Mouse (Mus musculus) heart, postnatal 36 days (tissue): ENCODE results near the gene Pcca. TPM values are rescaled to one million over a fixed set of nuclear protein-coding genes. Genes with fewer than 3 reads are reported as not detected.
"Not testable (repeated sequence)": the region's sequence is repeated elsewhere in the genome, so short reads cannot be mapped to it uniquely, and the experiment has no call there.

Experiments used
- DNase-seq, 2 experiments: peaks; one replicate each; pipeline ENCODE4 v3.0.0; 2021 to 2022
- intact Hi-C: fragments of 180-260 bp; cut with DNase I; formaldehyde crosslinking; loops from one replicate; pipeline ENCODE4 v1.15.1; 2025
- total RNA-seq, 2 experiments: library from RNA; stranded (reverse); gene quantifications; 2 replicates each; pipeline ENCODE4 v1.2.3; 2021

Pcca gene
- total RNA-seq, 2 experiments from 2014 or later: 89.7 to 93.4 TPM

DNA sequence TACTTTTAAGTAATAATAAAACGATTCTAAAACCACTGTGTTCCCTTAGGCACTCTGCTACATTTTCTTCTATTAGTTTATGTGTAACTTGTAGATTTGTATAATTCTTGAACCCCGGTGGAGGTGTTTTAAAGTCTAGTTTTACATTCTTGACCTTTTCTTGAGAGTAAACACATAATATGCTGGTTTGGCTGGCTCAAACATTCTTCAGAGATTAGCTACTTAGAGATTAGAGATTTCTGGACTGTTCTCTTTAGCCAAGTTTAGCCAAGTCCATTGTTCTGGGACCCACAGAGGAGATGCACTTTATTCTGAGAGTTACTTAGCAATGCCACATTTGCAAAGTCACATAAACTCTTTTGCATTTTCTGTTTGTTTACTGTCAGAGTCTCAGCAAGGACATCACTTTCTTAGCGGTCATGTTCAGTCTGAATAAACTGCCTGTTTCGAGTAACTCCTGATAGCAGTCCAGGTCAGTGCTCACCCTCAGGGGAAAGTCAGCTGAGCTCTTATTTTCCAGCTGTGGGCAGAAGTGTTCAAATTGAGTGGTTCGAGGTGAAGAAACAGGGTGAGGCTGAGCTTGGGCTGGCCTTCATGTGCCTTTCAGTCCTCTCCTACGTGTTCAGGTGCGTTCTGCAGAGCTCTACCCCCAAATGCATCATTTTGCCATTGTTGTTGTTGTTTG is 18.8 kb downstream of the Pcca start:
- intact Hi-C loops: no loop called here

DNA sequence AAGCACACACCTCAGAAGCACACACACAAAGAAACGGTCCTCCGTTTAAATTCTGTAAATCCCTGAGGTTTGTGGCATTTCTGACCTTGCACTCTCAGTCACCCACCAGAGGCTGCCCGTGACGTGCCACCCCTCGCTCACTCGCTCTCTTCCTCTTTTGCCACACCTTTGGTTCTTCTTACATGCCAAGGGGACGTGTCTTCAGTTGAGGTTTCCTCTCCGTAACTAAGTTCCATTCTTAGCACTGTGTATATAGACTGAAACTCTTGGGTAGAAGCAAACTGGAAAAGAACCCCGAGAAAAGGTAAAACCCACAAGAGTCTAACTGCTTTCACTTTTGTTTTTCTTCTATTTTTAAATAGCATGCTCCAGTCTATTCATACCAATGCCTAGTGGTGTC is 23.2 kb downstream of the Pcca start:
- DNase-seq: no peak
- intact Hi-C loops: no loop called here

More for the DNA sequence above, 18.8 kb downstream of the Pcca start:
- no peak for DNase-seq

DNA sequence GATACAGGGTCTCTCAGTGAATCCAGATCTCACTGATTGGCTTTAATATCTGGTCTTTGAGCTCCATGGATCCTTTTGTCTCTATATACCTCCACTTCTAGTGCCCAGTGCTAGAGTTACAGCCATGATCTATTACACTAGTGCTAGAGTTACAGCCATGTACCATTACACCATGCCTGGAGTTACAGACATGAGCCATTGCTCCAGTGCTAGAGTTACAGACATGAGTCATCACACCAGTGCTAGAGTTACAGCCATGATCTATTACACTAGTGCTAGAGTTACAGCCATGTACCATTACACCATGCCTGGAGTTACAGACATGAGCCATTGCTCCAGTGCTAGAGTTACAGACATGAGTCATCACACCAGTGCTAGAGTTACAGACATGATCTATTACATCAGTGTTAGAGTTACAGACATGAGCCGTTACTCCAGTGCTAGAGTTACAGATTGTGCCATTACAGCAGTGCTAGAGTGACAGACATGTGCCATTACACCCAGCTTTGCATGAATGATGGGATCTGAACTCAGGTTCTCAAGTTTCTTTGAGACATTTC is 26.8 kb downstream of the Pcca start:
- intact Hi-C loops, DNase-seq: not testable (repeated sequence)

DNA sequence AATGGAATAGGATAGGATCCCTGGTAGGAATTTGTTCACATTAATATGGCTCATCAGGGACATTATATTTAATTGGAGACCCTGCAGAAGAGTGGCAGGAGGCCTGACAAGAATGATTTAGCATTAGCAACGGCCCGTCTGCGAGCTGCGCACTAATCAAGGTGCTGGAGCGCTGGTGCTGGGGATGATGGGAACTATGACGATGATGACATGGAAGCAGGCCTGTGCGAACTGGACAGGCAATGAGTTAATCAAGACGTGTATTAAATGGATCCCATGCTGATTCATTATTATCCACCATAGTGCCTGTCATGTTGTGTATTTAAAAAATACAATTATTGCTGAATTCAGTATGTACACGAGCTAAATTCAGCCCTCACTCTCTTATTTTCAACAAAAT is 36.7 kb downstream of the Pcca start:
- intact Hi-C loops: no loop called here

DNA sequence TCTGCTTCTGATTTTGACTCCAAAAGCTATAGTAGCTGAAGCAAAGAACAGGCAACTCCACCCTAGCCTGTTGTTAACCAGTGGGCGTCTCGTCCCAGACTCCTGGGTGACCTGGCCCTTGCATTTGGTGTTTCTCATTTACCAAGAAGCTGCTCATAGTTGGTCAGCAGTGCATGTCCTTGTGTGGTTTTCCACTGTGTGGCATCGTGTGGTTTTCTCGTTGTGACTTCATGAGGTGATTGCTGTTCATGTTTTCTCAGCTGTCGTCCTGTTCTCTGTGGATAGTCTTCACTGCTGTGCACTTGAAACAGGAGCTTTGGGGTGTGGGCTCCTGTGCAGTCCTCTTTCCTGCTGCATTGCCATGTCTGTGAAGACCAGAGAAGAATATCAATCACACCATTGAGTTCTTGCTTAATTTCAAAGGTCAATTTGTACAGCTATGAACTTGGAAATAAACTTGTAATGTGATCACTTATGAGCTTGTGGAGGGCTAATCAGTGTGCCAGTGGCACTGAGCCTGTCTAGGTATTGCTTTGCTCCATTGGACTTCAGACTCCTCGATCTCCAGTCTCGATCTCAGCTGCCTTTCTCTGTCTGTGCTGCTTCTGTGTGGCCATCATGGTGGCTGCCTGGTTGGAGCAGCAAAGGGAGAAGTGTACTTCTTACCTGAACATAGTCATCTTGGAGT is 40.1 kb downstream of the Pcca start:
- intact Hi-C loops: no loop called here
- no peak for DNase-seq

More for the DNA sequence above, 36.7 kb downstream of the Pcca start:
- DNase-seq: no peak

DNA sequence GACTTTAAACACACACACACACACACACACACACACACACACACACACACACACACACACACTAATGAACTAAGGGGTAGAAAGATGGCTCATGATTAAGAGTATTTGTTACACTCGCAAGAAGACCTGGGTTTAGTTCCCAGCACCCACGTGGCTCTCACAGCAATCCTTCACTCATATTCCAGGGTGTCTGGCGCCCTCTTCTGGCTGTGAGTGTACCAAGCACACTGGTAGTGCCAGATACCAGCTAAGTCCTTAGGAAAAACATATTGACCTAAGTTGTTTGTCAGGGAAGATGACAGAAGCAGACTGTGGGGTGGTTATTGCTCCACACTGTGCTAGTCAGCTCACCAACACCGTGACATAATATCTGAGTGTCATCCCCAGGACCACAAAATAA is 43.7 kb downstream of the Pcca start:
- DNase-seq: no peak
- intact Hi-C loops: no loop called here

DNA sequence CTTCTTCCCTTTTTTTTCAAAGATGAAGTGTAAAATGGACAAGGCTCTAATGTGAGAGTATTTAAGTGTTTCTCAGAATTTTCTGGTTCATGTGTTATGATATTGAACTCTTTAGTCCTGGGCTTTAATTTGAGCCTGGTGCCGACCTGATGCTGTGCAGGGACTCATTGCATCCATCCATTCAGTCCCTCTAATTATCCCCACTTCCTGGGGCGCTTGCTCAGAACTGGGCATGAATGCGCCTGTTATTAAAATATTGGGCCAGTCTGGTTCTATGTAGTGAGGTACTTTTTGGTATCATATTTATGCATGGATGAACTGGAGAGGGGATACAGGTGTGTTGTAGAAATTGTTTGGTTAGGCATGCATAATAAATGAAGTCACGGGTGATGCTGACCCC is 47.9 kb downstream of the Pcca start:
- intact Hi-C loops: no loop called here
- DNase-seq: no peak

DNA sequence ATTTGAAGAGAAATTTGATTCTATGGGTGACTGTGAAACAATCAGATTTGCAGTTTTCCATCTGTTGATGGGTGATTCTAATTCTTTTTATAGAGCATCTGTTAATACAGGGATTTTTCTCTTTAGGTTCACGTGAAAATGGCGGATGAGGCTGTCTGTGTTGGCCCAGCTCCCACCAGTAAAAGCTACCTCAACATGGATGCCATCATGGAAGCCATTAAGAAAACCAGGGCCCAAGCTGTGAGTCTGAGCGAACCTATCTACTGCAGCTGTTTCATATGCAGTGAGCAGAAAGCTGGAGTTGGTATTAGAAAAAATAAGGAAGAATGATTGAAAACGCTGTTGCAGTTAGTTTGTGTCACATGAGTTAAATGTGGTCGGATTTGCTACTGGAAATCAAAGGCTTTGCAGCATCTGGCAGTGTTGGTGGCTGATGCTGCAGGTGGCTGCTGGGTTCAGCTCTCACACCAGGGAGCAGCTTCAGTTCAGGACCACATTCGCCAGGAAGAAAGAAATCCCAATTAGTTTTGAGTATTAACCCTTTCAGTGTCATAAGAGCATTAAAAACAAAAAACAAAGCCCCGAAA is 48.5 kb downstream of the Pcca start:
- no peak for DNase-seq
- intact Hi-C loops: no loop called here

DNA sequence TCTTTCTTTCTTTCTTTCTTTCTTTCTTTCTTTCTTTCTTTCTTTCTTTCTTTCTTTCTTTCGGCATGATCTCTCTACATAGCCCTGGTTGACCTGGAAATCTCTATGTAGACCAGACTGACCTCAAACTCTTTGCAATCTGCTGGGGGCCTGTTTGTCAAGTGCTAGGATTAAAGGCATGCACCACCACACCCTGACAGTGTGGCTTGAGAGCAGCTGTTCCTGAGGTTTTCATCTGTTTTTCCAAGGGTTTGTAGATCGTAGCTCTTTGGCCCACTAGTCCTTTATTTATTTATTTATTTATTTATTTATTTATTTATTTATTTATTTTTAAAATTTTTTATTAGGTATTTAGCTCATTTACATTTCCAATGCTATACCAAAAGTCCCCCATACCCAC is 50.0 kb downstream of the Pcca start:
- intact Hi-C loops: not testable (repeated sequence)

DNA sequence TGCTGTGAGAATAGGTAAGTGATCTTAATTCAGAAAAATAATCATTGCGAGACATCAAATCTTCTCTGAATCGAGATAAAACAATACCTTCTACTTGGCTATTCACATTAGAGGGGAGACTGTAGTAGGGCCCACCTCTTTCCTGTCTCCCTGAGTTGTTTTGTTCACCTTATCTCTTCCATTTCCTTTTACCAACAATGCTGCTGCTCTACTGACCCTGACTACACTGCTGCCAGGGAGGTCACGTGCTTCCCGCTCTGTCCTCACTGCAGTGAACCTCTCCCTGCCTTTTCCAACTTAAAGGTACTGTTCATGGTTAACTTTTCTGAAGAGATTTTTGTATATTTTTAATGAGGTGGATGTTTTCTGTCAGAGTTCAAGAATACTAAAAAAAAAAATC is 52.8 kb downstream of the Pcca start:
- intact Hi-C loops: no loop called here
- peak in 1 of 2 experiments; percentile 7 for DNase-seq

More for the DNA sequence above, 50.0 kb downstream of the Pcca start:
- not testable (repeated sequence) for DNase-seq

DNA sequence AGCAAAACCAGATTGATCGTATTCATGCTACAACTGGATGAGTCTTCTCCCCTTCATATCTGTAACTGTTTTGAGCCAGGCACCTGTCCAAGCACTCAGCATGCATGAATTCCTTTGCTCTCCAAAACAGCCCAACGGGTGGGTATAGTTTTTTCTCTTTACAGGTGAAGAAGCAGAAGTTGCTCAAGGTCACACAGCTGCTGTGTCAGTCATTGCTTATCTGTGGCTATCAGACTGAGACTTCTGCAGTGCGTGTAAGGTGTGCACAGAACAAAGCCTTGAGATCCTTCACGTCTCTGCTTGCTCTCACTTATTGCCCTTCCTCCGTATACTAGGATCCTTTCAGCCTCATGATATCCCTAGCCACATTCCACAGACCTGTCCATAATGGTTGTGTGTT is 63.4 kb downstream of the Pcca start:
- intact Hi-C loops: no loop called here
- DNase-seq: no peak

DNA sequence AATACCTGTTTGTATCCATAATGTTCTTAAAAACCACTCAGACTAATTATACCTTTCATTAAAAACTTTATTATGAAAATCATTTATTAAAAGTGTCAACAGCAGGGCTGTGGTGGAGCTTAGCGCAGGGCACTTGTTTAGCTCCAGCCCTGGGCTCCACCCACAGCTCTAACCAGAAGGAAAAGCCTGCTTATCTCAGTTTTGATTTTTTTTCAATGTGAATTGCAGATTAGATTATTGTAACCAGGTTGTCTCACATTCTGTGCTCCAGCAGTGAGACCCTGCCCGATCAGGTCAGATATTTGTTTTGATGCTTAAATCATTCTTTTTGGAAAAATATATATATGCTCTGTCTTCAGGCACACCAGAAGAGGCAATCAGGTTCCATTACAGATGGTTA is 64.7 kb downstream of the Pcca start:
- intact Hi-C loops: no loop called here
- no peak for DNase-seq

DNA sequence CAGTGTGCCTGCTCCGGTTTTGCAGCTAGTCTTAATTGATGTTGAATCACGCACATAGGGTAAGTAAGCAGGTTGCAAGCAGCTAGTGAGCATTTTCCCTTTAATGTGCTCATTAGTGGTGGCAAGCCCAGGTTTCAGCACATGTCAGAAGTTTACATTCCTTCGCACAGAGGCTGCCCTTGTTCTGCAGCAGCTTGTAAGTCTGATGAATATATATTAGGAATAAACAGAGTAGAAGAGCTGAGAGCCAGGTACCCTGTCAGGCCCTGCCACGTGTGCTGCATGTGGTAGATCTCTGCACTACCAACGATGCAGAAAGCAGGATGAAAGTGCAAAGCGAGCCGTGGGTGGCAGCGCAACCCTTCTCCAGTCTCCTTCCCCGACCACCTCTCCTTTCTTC is 65.7 kb downstream of the Pcca start:
- intact Hi-C loops: no loop called here

DNA sequence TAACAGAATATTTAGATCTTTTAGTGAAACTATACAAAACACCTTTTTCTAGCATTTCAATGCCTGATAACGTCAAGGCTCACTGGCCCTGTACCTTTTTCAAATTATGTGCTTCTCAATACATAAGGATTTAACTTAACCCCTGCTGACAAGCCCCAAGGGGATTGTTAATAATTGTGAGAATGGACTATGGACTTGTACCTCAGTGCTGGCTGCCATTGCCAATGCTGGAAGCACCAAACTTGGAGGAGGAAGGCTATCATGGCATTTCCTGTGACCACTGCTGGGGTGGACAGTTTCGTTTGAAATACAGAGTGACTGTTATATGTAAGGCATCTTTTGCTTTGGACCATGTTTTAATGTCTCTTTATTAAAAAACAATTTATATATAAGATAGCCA is 68.6 kb downstream of the Pcca start:
- intact Hi-C loops: no loop called here
- DNase-seq: no peak

More for the DNA sequence above, 65.7 kb downstream of the Pcca start:
- no peak for DNase-seq

DNA sequence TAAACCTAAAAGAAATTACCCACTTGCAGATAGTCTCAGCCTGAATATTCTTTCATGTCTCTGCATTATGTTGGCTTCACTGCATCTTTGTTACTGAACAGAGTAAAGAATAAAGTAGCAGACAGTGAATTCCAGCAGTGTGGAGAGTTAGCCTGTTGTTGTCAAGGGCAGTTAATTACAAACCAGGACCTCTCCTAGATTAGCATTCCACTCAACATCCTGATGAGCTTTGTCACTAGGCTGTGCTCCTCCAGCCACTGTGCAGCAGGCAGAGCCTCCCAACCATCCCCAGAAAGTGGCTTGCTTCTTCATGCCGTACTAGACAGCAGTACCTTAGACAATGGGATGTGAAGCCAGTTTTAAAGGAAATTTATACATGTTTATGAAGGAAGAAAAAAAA is 72.4 kb downstream of the Pcca start:
- DNase-seq: no peak
- intact Hi-C loops: no loop called here

DNA sequence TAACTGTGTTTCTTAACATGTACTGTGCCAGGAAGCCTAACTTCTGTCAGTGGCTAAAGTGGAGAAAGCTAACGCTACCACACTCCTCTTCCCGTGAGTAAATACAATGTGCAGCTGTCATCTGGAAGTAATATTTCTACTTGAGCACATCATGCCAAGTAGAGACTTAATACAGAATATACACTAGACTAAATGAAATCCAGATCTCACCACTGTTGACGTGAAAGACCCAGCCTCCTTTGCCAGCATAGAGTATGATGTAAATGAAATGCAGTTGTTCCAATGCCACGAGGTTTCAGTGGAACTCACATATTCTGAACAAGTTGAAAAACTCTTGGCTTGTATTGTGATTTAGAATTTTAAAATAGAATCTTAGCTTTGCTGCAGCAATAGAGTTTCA is 73.3 kb downstream of the Pcca start:
- DNase-seq: no peak
- intact Hi-C loops: no loop called here

DNA sequence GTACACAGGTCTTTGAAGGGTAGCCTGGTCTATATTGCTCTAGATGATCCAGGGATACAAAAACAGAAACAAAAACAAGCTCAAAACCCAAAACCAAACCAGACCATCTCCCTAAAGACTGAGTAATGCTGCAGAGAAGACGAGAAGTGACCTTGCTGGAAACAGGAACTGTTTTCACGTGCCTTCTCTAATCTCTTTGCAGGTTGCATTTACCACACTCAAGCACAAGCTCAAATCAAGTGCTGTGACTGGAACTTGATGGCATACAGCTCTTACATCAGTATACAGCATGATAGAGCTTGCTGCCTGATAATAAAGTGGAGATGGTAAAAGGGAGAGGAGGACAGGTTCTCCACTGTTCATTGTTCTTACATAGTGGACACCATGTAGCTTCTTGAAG is 74.2 kb downstream of the Pcca start:
- no peak for DNase-seq
- intact Hi-C loops: no loop called here

DNA sequence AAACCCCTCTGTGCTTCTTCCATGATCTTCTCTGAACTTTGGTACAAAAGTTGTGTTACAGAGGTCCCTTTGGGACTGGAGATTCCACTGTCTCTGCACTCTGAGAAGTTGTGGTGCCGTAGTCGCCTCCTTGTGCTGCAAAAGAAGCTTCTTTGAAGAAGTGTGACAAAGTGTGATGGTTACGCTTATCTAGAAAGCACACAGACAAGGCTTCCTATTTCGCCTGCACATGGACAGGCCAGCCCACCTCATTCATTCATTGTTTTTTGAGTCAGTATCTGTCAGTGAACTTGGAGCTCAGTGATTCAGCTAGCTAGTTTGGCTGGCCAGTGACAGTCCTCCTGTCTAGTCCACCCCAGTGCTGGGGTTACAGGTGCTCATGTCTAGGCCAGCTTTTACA is 76.9 kb downstream of the Pcca start:
- DNase-seq: no peak
- intact Hi-C loops: no loop called here

DNA sequence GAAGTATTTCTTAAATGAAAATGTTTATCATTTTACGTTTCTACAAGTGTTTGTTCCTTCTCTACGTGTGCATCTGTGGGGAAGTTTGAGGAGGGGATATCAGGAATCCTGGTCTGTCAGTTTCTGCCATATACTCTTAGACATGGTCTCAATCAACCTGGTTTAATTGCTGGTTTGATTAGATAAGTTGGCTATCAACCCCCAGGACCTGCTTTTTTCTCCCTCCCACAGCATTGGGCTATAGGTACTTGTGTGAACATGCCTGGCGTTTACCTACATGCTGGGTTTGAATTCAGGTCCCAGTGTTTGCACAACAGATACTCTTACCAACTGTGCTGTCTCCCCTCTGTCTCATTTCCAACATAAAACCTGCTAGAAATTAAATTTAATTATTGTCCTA is 78.2 kb downstream of the Pcca start:
- intact Hi-C loops: no loop called here
- DNase-seq: no peak

DNA sequence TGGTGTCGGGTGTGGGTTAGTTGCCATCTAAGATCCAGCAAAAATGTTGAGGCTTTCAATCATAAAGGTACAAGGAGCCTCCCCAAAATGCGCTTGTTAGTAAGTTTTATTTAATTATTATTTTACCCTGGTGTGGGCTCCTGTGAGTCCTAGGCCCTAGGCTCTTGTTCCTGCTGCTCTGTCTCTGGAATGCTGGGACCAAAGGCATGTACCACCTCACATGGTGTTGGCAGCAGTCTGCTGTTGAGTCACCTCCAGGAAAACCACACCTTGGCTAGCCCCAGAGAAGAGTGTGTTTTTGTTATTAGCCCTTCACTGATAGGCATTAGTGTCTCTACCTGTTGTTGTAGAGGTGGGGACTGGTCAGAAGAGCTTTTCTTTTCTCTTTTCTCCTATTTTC is 83.5 kb downstream of the Pcca start:
- no peak for DNase-seq
- intact Hi-C loops: no loop called here

DNA sequence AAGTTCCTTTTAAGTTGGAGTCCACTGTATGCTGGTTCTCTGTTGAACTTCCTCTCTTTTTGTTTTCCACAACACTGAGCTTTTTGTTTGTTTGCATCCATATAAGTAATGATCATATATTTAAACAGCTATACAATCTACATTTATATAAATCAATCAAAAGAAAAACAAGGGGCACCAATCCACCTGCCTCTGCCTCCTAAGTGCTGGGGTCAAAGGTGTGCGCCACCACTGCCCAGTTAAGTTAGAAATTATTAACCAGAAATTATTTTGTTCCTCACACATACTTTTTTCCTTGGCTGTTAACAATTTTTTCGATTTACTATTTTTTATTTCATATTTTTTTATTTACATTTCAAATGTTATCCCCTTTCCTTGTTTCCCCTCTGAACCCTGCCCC is 99.3 kb downstream of the Pcca start:
- DNase-seq: no peak
- intact Hi-C loops: loop anchor here (10.0 kb wide), 1 partner anchor 409 kb away; no protein-coding TSS in a partner anchor

DNA sequence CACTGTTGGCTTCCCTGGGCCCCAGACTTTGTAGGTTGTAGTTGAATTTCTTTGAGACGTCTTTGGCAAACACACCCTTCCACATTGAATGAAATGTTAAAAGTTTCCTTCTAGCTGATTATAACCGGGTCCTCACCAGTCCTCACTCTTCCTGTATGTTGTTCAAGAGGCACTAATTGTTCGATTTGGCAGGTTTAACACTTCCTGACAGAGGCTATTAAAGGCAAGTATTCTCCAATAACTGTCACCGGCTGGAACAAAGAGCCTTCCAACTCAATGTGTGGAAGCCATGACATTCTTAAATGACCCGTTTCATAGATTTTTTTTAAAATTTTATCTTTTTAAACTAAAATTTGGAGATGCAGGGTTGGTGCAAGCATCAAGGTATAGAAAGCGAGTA is 102.5 kb downstream of the Pcca start:
- no peak for DNase-seq
- intact Hi-C loops: loop anchor here (10.0 kb wide), 1 partner anchor 412 kb away; no protein-coding TSS in a partner anchor
